Mouse (Mus musculus) left cerebral cortex, postnatal 36 days (tissue): ENCODE results near the gene Madd. TPM values are rescaled to one million over a fixed set of nuclear protein-coding genes. Genes with fewer than 3 reads are reported as not detected.

Experiments used
- DNase-seq, 2 experiments: peaks; one replicate each; pipeline ENCODE4 v3.0.0; 2021 to 2022; ENCODE audit warnings: low spot score in 2 of 2, mixed read lengths in 1 of 2
- intact Hi-C: fragments of 180-260 bp; cut with DNase I; formaldehyde crosslinking; loops from one replicate; pipeline ENCODE4 v1.15.1; 2025
- total RNA-seq, 2 experiments: library from RNA; stranded (reverse); gene quantifications; 2 replicates each; pipeline ENCODE4 v1.2.3; 2021

The Madd gene
- total RNA-seq, 2 experiments from 2014 or later: 227 to 230 TPM

DNA sequence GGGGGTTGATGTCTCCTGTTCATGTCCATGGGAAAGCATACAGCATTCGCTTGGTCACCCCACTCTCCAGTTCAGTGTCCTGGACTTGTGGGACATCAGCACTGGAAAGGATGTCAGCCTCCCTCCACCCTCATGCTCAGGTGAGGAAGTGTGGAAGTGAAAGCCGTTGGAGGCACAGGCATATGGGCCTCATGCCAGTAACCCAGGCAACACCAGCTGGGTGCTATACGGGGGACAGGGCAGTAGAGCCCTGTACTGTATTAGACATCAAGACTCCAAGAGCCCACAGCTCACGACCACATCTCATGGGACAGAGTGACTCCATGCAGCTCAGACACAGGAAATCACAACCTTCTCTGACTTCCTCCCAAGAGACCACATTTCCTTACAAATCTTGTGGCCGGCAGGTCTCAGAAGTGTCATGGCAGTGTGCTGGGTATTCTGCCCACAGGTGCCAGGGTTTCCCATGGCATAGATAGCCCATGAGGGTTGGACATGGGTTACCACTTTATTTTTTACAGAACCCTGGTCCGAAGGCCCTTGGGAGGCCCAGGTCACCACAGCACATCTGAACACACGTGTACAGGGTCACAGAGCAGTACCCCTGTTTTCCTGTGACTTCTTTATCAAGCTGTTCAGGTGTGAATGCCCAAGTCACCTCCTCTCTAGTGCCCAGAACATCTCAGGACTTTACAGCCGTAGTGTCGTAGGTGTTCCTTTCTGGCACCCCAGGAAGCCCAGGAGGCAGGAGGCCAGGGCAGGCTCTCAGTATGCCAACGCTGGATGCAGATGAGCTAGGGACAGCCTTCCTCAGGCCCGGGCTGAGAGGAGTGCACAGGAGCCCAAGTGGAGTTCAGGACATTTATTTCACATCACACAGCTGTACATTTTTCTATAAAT lies 46.9 kb downstream of the Madd start:
- intact Hi-C loops: no loop called here
- DNase-seq: no peak

DNA sequence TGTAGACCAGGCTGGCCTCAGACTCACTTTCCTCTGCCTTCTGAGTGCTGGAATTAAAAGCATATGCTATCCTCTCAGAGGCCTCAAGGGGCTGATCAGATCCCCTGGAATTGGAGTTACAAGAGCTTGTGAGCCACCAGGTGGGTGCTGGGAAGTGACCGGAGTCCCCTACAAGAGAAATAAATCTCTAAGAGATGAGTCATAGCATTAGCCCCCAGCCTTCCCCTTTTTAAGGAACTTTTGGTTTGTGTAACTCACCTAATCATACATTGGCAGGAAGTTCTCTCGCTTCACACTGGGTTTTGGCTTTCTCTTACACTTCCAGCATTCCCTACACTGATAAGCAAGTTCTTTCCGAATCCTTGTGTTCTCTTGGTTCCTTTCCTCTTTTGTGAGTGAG lies 51.6 kb downstream of the Madd start:
- intact Hi-C loops: no loop called here

DNA sequence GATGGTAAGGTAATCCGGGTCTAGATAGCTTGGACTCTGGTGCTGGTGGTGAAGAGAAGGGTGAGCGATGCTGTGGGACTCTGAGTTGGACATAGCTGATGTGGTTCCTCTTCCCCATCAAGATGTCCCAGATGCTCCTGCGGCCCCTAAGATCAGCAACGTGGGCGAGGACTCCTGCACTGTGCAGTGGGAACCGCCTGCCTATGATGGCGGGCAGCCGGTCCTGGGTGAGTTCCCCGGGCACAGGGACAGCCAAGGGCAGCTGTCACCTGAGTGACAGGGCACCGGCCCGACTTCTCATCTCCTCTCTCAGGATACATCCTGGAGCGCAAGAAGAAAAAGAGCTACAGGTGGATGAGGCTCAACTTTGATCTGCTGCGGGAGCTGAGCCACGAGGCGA lies 52.4 kb downstream of the Madd start:
- no peak for DNase-seq
- intact Hi-C loops: no loop called here

More for the DNA sequence above, 51.6 kb downstream of the Madd start:
- no peak for DNase-seq

DNA sequence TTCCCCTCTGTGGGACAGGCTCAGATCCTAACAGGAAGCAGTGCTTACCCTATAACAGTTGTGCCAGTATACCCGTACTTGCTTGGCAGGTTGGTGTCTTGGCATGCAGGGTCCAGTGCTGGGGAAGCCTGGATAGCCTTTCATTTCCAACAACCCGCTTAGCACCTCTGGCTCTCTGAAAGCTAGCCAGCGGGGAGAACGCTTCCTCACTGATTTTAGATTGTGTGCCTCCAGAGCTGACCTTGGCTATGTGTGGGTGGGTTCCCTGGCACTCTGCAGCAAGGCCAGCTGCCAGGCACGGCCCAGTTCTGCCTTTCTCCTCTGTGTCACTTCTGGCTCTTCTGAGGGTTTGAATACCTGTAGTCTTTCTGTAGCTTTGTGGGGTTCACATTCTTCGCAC lies 53.5 kb downstream of the Madd start:
- no peak for DNase-seq
- intact Hi-C loops: no loop called here

DNA sequence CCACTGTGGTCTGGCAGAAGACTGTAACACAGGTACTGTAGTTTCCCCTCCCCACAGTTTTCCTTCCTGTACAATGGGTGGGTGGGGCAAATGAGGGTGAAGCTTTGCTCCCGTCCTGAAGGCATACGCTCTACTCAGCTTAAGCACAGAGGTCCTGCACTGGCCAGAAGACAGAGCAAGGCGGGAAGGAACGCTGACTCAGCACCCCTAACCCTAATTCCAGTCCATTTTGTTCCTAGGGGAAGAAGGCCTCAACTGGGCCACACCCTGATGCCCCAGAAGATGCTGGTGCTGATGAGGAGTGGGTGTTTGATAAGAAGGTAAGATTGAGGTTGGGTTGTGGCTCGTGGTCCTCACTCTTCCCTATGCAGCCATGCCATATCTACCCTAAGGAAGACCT lies 54.9 kb downstream of the Madd start:
- DNase-seq: no peak
- intact Hi-C loops: no loop called here

DNA sequence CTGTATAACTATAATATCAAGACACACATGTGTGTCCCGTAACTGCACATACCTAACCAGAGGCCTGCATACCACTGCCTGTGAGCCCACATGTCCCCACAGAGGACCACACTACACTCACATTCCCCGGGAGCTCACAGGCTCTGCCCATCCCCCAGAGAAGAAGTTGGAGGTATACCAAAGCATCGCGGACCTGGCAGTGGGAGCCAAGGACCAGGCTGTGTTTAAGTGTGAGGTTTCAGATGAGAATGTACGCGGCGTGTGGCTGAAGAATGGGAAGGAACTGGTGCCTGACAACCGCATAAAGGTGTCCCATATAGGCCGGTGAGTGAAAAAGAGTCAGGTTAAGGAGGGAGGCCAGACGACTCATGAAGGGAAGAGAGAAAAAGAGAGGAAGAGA lies 58.5 kb downstream of the Madd start:
- no peak for DNase-seq
- intact Hi-C loops: no loop called here

DNA sequence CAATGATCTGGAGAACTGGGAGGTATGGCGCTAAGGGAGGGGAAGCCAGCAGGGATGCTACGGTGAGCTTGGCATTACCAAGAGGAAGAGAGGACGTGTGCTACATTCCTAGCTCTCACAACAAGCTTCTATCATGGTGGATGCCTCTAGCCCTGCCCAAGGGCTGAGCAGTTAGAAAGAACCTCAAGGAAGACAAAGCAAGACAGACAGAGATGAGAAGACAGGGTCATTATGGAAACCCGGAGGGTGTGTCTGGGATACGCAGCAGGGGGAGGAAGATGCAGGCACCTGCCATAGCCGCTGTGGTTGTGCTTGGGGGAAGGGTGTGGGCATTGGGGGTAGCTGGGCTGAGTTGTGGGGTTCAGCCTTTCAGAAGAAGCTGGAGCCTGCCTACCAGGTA lies 60.1 kb downstream of the Madd start:
- intact Hi-C loops: no loop called here
- no peak for DNase-seq

DNA sequence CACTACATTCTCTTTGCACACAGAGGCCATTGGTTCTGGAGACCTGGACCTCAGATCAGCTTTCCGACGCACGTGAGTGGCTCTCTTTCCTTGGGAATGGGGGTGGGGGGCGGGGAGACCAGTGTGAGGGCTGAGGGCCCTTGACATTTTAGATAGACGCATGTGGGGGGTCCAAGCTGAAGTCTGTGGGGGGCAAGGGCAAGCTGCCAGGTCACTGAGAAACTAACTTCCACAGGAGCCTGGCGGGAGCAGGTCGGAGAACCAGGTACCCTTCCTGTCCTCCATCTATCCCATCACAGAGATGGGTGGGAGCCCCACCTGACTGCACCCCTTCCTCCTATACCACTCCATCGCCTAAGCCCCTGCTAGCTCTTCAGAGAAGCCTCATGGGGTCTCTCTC lies 62.1 kb downstream of the Madd start:
- intact Hi-C loops: no loop called here
- no peak for DNase-seq

DNA sequence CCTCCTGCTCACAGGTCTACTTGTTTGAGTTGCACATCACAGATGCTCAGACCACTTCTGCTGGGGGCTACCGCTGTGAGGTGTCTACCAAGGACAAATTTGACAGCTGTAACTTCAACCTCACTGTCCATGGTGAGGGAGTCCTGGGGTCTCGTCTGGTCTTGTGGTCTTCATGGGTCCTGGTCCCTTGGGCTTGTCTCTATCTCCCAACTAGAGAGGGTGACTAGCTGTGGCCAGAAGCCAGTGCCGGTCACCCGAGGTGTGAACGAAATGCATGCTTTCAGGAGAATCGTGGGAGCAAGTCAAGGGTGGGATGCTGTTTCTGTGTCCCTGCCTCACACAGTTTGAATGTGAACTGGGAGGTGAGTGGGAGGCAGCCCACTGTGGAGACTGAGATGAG lies 62.6 kb downstream of the Madd start:
- intact Hi-C loops: no loop called here
- no peak for DNase-seq

DNA sequence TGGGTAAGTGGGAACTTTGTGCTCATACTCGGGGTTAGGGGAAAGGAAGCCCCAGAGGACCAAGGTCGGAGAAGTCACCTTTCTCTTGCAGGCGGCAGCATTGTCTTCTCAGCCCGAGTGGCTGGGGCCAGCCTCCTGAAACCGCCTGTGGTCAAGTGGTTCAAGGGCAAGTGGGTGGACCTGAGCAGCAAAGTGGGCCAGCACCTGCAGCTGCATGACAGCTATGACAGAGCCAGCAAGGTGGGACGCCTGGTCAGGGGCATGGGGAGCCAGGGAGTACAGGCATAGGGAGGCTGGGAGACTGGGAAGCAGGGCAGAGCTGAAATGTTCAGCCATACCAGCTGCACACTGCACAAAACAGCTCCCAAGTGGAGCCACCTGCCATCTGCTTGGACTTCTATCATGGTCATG lies 63.4 kb downstream of the Madd start:
- intact Hi-C loops: no loop called here

DNA sequence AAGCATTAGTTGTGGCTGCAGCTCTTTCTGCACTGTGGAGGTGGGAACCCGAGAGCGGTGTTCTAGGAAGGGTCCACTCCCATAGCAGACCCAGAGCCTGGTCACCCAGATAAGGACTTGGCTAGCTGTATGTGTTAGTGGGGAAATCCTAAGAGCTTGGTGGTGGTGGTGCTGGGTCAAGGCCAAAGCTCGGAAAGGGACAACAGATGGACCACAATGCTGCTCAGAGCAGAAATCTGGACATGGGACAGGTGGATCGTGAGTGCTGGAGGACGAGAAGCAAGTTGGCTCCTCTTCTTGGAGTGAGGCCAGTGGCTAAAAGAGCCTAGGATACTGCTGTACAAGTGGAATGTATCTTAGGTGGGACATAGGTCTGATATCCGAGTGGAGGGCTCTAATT lies 64.1 kb downstream of the Madd start:
- no peak for DNase-seq

More for the DNA sequence above, 63.4 kb downstream of the Madd start:
- no peak for DNase-seq

DNA sequence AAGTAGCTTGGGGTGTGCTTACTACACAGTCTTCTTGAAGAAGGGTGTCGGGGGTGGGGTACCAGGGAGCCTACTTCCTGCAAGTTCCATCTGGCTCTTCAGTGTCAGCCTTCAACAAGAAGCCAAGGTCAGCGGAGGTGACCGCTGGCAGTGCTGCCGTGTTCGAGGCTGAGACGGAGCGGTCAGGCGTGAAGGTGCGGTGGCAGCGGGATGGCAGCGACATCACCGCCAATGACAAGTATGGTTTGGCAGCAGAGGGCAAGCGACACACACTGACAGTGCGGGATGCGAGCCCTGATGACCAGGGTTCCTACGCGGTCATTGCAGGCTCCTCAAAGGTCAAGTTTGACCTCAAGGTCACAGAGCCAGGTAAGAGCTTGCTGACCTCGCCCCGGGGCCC lies 64.6 kb downstream of the Madd start:
- no peak for DNase-seq
- intact Hi-C loops: loop anchor here (5.0 kb wide), 1 partner anchor 63 kb away; the partner anchor contains the start of gene Madd

More for the DNA sequence above, 64.1 kb downstream of the Madd start:
- intact Hi-C loops: loop anchor here (5.0 kb wide), 1 partner anchor 63 kb away; the partner anchor contains the start of gene Madd

DNA sequence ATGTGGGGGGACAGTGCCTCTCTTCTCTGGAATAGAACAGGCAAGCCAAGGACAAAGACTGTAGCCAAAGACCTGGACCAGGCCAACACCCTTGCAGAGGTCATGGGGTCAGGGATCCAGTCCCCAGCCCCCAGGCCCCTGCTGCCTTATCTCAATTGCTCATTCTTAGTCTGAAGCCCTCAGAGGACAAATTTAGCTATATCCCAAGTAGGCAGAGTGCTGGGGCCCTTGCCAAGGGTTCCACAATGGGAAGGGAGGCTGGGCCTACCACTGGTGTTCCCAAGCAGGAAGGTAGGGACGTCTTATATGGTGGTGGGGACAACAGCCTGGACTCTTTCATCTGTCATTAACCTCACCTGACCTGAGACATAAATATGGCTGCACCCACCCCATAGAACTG lies 65.0 kb downstream of the Madd start:
- intact Hi-C loops: loop anchor here (5.0 kb wide), 1 partner anchor 64 kb away; the partner anchor contains the start of gene Madd

DNA sequence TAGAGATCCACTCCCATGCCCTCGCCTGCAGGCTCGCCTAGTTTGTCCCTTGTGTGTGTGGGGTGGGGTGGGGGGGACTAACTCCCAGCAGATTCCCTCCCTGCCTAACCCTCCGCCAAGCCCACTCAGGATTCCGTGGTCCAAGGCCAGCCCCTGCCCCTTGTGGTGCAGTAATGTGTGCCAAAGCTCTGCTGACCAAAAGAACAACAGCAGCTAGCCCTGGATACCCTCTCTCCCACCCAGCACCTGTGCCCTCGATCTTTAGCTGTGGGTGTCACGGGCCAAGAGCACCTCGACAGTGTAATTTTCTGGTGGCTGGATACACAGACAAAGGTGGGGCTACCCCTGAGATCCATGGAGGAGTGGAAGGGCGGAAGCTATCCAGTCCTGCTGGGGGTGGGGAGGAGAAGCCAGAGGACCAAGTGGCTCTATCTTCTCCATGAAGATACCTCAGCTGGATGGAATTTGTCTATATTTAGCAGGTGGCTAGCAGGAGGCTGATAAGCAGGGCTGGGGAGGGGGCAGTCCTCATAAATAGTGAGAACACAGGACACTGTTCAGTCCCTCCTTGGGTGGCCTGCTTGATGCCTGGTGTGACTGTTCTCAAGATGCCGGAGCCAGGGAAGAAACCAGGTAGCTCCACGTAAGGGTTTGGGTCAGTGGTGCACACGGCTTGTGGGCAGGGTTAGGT lies 65.9 kb downstream of the Madd start, which contains the start of gene Mybpc3:
Gene Mybpc3, plus strand, starts transcription at position 560 of the 691 bp plus-strand sequence.
- intact Hi-C loops: loop anchor here (5.0 kb wide), 1 partner anchor 65 kb away; the partner anchor contains the start of gene Madd
- DNase-seq: no peak

More for the DNA sequence above, 65.0 kb downstream of the Madd start:
- no peak for DNase-seq

DNA sequence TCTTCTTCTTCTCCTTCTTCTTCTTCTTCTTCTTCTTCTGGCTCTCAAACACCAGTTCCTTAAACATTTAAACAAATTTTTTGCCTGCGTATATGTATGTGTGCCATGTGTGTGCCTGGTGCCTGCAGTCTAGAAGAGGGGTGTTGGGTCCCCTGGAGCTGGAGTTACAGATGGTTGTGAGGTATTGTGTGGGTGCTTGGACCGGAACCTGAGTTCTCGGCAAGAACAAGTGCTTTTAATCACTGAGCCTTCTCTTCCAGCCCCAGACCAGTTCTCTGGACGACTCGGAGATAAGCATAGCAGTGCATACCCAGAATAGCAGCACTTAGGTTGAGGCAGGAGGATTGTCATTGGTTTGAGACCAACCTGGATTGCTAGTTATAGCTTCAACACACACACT lies 66.8 kb downstream of the Madd start:
- peak; percentile 24 to 43 for DNase-seq
- intact Hi-C loops: loop anchor here (5.0 kb wide), 1 partner anchor 65 kb away; the partner anchor contains the start of gene Madd

DNA sequence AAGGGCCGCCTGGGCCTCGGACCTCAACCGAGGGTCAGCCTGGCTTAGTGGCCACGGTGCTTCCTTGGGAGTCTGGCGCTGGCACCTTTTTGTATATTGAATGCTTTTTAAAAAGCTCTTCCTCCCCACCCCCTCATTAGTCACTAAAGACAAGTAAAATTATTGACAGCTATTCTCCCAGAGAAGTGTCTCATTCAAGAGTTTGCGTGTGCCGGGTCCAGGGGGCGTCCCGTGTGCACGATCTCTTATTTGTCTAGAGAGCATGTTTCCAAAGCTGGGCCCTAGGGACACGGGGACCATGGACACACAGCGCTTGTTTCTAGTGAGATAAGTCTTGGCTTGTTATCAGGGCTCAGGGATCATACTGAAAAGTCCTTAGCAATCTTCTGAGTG lies 68.1 kb downstream of the Madd start:
- intact Hi-C loops: loop anchor here (5.0 kb wide), 1 partner anchor 67 kb away; the partner anchor contains the start of gene Madd
- no peak for DNase-seq

DNA sequence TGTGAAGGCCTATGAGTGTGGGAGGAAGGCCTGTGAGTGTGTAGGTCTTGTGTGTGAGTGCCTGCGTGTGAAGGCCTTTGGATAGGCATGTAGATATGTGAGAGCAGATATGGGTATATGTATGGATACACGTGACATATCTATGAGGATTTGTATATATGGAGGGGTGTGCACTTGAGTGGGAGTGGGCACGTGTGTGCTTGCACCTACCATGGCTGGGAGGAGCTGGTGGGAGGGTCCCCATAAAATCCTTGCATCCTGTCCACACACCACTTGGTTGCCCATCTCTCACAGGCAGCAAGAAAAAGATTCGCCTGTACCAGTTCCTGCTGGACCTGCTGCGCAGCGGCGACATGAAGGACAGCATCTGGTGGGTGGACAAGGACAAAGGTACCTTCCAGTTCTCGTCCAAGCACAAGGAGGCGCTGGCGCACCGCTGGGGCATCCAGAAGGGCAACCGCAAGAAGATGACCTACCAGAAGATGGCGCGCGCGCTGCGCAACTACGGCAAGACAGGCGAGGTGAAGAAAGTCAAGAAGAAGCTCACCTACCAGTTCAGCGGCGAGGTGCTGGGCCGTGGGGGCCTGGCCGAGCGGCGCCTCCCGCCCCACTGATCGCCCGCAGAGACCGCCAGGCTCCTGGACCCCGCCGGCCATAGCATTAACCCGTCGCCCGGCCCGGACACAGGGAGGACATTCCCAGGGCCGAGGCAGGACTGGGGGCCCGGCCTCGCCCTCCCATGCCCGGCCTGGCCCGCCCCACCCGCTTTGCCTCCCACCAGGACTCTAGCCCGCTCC lies 68.7 kb downstream of the Madd start:
- peak; percentile 91 for DNase-seq
- intact Hi-C loops: loop anchor here (5.0 kb wide), 3 partner anchors 67 to 367 kb away; partner anchors contain the start of gene Madd

DNA sequence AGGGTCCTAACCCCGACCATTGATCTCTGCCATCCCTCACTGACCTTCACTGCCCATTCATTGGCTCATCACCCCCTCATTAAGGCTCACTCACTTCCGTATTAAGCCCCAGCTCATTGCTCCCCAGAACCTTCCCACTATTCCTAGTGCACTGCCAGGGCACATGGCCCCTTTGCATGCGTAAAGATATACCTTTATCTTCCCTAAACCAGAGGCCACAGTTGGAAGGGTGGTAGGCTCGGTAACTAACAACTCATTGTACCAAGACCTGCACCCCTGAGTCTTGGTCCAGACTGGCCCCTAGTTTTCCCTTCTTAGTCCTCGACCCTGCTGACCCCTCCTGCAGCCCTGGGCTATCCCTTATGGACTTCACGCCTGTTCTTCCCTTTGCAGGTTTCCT lies 69.8 kb downstream of the Madd start:
- no peak for DNase-seq
- intact Hi-C loops: loop anchor here (5.0 kb wide), 2 partner anchors 78 to 368 kb away; no protein-coding TSS in a partner anchor

DNA sequence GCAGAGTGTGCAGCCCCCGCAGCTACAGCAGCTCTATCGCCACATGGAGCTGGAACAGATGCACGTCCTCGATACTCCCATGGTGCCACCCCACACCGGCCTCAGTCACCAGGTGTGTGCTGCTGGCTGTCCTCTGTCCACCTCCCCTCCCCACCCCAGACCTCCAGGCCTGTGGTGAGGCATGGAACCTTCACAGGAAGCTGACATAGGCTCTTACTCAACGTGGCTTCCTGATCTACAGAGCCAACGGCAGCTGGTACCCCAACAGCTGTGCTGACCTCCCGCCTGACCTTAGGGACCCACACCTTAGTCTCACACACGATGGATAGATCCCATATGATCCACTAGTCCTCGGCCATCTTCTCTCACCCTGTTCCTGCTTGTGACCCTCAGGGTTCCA lies 70.3 kb downstream of the Madd start:
- no peak for DNase-seq
- intact Hi-C loops: loop anchor here (5.0 kb wide), 2 partner anchors 79 to 369 kb away; no protein-coding TSS in a partner anchor
